Mouse (Mus musculus): ENCODE results near the gene Upk1a.

Gene Upk1a

DNA sequence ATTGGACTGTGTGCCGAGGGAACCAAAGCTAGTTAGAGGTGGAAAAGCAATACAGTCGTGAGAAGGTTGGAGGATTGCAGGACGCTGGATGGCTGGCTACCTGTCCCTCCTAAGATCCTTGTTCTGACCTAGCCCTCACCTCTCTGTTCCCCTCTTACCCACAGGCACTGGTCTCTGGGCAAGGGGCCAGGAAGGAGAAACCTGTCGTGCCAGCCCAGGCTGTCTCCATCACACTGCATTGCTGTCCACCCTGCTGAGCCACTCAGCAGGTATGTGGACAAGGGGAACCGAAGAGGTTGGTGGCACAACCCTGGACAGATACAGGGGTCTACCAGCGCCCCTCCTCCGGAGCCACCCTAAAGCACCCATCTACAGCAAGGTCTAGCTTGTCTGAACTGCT, 12.0 kb downstream of the Upk1a start:
- peak; percentile 59 for DNase-seq

- DNase-seq: peak; percentile 97
Measured at GRCm38 (mm10) chr7:30599933-30600353, 12.7 kb downstream of the Upk1a start.

- DNase-seq: no peak
Measured at GRCm38 (mm10) chr7:30598786-30599185, 13.9 kb downstream of the Upk1a start, which contains the start of gene Zbtb32. TSS of gene Zbtb32 (minus strand) at chr7:30598909.

DNA sequence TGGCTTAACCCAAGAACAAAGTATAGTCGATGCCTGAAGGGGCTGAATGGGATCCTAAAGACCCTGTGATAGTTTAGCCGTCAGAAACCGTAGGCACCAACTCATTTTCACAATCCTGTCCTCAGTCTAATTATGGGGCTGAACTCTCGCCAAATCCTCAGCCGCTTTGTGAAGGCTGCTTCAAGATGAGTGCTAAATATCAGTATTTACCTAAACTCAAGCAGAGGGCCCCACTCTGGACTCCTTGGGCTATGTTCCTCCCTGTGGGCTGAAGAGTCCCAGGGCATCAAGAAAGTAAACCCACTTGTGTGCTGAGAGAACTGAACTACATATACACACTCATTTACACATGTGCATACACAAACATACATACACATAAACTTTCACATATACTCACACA, 15.8 kb downstream of the Upk1a start:
- no peak for DNase-seq

DNA sequence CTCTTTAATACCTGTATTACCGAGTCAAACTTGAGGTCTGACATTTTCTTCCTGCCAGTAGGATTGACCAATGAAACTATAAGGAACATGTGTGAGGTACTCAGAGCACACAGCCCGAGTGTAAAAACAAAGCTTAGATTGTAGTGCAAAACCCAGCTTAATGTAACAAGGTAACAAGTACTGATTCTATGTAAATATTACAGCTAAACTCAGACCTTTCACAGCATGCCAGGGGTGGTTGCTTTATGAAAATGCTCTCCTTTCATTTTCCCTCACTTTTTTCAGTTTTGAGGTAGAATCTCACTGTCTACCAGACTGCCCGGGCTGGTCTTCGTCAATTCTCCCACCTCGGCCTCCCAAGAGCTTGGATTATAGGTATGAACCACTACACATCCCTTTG, 16.6 kb downstream of the Upk1a start:
- DNase-seq: no peak

- no peak for DNase-seq
Measured at GRCm38 (mm10) chr7:30594510-30595024, 18.1 kb downstream of the Upk1a start.

DNA sequence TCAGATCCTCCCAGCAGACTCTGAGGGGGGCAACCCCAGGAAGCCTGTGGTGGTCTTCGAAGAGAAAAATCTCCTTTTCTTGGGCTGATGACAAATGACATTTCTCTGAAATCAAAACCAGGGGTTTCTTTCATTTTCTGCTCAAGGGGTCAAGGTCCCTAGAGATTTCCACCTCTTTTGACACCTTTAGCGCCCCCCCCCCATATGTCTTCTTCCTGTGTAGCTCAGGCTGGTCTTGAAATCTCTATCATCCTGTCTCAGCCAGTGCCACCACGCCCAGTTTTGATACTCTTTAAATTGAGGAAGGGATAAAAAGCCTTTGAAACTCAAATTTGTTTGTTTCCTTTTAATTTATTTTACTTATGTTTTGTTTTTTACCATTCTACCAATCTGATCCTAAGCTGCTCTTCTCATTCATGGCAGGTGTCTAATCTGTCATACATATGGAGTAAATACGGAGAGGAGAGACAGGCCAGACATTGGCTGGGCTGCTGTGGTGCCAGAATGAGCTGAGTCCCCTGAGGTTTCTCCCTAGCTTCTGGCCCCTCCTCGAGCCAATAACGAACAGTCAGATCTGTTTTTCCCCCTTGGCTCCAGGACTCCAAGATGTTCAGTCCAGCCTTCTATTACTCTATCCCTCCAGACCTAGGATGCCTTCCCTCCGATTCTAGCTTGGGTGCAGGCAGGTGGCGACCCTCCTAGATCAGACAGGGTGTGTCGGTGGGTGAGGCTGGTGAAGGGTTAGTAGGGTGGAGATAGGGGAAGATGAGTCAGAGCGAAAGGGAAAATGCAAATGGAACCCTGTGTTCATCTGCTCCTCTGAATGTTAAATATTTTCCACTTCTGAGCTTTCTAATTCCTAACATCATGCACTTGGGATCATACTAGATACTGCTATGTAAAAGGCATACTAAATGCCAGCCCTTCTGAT, 18.8 kb downstream of the Upk1a start:
- no peak for DNase-seq

DNA sequence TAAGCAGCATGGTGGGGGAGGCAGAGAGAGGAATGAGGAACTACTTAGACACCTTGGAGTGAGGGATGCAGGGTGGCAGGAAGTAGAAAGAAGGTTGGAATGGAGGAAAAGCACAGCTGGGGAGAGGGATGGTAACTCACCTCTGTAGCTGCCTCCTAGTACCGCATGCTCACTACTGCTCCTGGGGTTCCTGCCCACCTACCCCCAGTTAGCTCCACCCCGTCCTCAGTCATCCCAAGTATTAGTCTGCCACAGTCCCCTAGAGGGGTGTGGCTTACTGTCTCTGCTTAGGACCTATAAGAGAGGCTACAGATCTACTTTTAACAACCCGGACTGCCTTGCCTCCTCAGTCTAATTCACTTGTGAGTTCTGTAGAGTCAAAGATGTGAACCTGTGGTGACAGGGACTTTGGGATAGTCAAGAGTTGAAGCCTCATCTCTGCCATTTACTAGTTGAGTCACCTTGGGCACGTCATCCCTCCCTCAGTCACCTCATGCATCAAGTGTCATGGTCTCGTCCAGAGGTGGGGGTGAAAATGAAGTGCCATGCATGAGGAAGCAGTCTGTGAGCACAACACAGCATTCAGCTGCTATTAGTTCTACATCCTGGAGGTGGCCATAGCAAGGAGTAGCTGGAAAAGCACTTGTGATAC, 19.7 kb downstream of the Upk1a start:
- no peak for DNase-seq

DNA sequence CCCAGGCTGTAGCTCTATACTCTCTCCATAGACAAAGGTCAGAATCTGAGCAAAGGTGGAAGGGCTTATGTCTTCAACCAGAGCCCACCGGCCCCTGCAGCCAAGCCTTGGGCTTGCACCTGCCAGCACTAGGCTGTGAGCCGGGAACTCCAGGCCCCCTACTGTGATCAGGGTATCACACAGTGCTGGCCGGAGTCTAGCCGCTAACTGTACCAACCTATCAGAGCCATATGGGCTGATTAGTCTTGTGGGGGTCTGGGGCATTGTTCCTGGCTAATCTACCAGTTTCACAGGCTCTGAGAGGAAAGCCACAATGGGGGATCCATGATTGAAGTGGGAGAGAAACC, 21.1 kb downstream of the Upk1a start:
- DNase-seq: no peak

GRCm38 (mm10) chr7:30590927-30591604, 21.6 kb downstream of the Upk1a start:
- DNase-seq: no peak

GRCm38 (mm10) chr7:30589435-30590301, 23.0 kb downstream of the Upk1a start:
- peak; percentile 94 for DNase-seq

DNA sequence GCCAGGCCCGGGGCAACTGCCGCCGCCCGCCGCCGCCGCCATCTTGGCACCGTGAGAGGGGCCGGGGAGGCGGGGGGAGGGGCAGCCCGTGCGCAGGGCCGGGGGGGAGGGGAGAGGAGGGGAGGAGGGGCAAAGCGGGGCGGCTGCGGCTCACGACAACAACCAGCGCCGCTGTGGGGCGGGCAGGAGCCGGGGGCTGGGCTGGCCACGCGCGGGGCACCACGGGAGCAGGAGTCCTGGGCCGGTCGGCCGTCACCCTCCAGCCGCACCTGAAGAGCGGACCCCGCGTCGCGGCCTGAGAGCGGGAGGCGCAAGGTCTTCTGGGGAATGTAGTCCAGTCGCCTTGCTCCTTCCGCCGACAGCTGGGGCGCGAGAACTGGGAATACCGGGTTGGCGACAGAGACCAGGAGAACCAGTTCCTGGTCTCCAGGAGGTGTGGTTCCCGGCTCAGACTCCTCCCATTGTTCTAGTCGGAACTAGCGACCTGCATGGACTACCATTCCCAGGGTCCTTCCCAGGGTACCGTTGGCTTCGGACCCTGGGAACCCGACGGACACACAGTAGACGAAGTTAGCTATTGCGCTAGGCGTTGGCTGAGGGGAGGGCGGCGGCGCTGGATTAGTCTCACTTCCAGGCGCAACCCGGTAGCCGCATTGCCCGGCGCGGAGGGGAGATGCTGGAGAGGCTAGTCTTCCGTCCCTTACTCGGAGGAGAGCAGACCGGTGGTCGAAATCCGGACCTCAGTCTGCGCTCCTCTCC, 23.8 kb downstream of the Upk1a start, which contains the start of gene Kmt2b:
Gene Kmt2b (minus strand): TSS at position 51 of the 759 bp plus-strand sequence.
- peak; percentile 99 for DNase-seq

DNA sequence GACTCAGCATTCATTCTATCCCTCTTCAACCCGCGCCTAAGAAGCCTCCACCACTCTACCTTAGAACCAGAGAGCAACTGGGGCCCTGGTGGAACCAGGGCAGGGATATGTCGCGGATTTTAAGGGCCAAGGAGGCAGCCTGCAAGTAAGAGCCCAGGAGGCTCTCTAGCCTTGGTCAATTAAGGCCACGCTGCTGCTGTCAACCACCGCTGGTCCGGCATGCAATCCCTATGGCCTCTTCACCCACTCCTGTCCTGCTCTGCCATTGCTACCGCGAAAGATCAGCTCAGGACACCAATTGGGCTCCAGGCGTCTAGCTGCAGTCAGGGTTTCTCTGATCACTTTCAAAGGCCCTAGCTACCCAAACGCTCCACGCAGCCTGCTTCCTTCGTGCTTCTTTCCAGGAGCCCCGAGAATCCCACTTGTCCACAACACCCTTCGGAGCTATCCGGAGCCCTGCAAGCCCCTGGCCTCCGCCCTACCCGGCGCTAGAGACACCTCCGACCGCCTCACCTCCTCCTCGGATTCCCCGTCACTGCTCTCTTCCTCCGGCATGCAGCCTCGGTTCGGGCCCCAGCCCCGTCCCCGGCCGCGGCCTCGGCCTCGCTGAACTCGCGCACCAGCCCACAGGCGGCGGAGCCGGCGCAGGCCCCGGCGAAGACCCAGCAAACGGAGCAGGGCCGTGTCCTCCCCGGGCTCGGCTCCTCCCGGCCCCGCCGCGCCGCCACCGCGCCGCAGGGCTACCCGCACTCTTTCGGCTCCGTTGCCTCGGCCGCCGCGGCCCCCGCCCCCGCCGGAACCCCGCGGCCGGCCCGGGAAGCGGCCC, 24.6 kb downstream of the Upk1a start:
- peak; percentile 57 for DNase-seq

- DNase-seq: no peak
Measured at GRCm38 (mm10) chr7:30586455-30587020, 26.1 kb downstream of the Upk1a start.

- DNase-seq: no peak
Measured at GRCm38 (mm10) chr7:30585170-30585569, 27.5 kb downstream of the Upk1a start.

GRCm38 (mm10) chr7:30584339-30584738, 28.3 kb downstream of the Upk1a start:
- no peak for DNase-seq

GRCm38 (mm10) chr7:30581547-30581946, 31.1 kb downstream of the Upk1a start:
- no peak for DNase-seq

- DNase-seq: no peak
Measured at GRCm38 (mm10) chr7:30579950-30580349, 32.7 kb downstream of the Upk1a start.

GRCm38 (mm10) chr7:30572969-30573368, 39.7 kb downstream of the Upk1a start:
- DNase-seq: peak; percentile 76

- DNase-seq: no peak
Measured at GRCm38 (mm10) chr7:30572389-30572788, 40.3 kb downstream of the Upk1a start.

Data from kidney, adult 9 months (tissue).